Comparison of ENCODE assay signal across 18 mouse cellular contexts in genomic region chr13:111097336-111097735, GRCm38 (mm10).
A peak's percentile ranks its signal among the peaks of the same experiment; 100 is the strongest.
DNase-seq lines count a peak whose midpoint lies in the region; ATAC-seq lines count a peak whose summit lies in the region.
"Had no signal": no experiment of that assay in that cellular context is flagged by ENCODE, and none has a peak within 500 bp of the region (broad histone marks: within the 10 kb centered on the region; RNA-seq: fewer than 3 reads in every experiment).

No protein-coding gene starts in this region.

- DNase-seq in frontal cortex, postnatal 14 days (ENCODE audit: low spot score in 2 of 2): no peak
- peak; percentile 13 to 44 for DNase-seq in layer of hippocampus, adult 18-20 months (ENCODE audit: low spot score in 2 of 2)
- DNase-seq in layer of hippocampus, postnatal 10 days (ENCODE audit: low spot score in 2 of 2): no peak
- peak; percentile 55 to 69 for DNase-seq in left cerebral cortex, postnatal 14 days (ENCODE audit: low spot score in 2 of 2)
- DNase-seq in right cerebral cortex, postnatal 36 days (ENCODE audit: low spot score in 2 of 2): peak; percentile 52 to 82
- DNase-seq in thymus, postnatal 10 days (ENCODE audit: low spot score in 2 of 2): no peak
- DNase-seq in adrenal gland, postnatal 36 days: no peak
- DNase-seq: adrenal gland, adult 8-10 months; cerebellum, postnatal 10 days; kidney, adult 8-10 months; kidney, postnatal 14 days; liver, embryonic 13.5 days; lung, embryonic 14.5 days; lung, postnatal 4 days; retina, postnatal 1 day; thymus, adult 2 months had no signal

- ATAC-seq in frontal cortex, adult (ENCODE audit: low TSS enrichment): peak; percentile 72
- ATAC-seq: forebrain, embryonic 14.5 days had no signal

- intact Hi-C loops in left cerebral cortex, postnatal 14 days (cut with DNase I): loop anchor here (5.0 kb wide), 1 partner anchor 705 kb away; no protein-coding TSS in a partner anchor

Comparison
In these comparisons a context has a peak if more than half of its experiments do, and no peak if none do; other contexts are left out.
1. DNase-seq: peak in layer of hippocampus, adult 18-20 months (2 of 2), left cerebral cortex, postnatal 14 days (2 of 2) and right cerebral cortex, postnatal 36 days (2 of 2); none in frontal cortex, postnatal 14 days (0 of 2), layer of hippocampus, postnatal 10 days (0 of 2), thymus, postnatal 10 days (0 of 2) and adrenal gland, postnatal 36 days (0 of 2).